Mouse (Mus musculus) cortical plate, adult 2 months (tissue): ENCODE data around the gene Wfdc15a.

Source experiments
- CTCF ChIP-seq: fragments of 200-500 bp; IDR thresholded peaks from 2 replicates; pipeline ENCODE4 v1.5.1; 2011; ENCODE audit warnings: mild to moderate bottlenecking, control low read depth, low read length; ENCODE audit not compliant: insufficient read depth; ENCODE audit errors: extremely low read depth
- POLR2A ChIP-seq: fragments of 200-500 bp; IDR thresholded peaks from 2 replicates; pipeline ENCODE4 v1.6.1; 2011; ENCODE audit warnings: mild to moderate bottlenecking, low read length, control low read depth; ENCODE audit not compliant: insufficient read depth; ENCODE audit errors: extremely low read depth

DNA sequence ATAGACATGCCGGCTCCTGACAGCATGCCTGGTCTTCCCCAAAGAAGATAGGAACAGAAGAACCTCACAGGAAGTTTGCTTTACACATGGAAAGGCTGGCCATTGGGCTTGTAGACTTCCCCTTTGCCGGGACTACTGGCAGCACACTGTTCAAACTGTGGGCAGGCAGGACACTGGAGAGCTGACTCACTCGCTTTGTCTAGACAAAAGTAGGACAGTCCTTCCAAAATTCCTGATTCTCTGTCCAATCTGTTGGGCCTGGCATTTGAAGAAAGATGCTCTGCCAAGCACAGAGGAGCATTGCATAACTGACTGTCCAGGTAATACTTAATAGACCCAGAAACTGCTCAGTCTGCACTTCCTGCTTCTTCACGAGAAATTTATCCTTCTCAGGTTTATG is 6.7 kb upstream of the Wfdc15a start:
- TF ChIP-seq CTCF = no peak
- no peak for TF ChIP-seq POLR2A
